Mouse (Mus musculus): Measurements from ENCODE around the gene Flnb.

Flnb gene

GRCm38 (mm10) chr14:7826151-7826937, 8.6 kb downstream of the Flnb start:
- peak; percentile 16 for DNase-seq

- DNase-seq, result no peak
These were observed 11.4 kb downstream of the Flnb start for GRCm38 (mm10) chr14:7829181-7829580.

- no peak for DNase-seq
These were observed 14.1 kb downstream of the Flnb start for GRCm38 (mm10) chr14:7831770-7832439.

GRCm38 (mm10) chr14:7832440-7832783, 14.7 kb downstream of the Flnb start:
- DNase-seq, result peak; percentile 57

GRCm38 (mm10) chr14:7833458-7833857, 15.7 kb downstream of the Flnb start:
- DNase-seq, result no peak

- DNase-seq, result no peak
These were observed 20.9 kb downstream of the Flnb start for GRCm38 (mm10) chr14:7838564-7839089.

GRCm38 (mm10) chr14:7839950-7840514, 22.3 kb downstream of the Flnb start:
- no peak for DNase-seq

- no peak for DNase-seq
These were observed 25.0 kb downstream of the Flnb start for GRCm38 (mm10) chr14:7842631-7843332.

- peak; percentile 33 for DNase-seq
These were observed 28.9 kb downstream of the Flnb start for GRCm38 (mm10) chr14:7846696-7847095.

GRCm38 (mm10) chr14:7847746-7848232, 30.0 kb downstream of the Flnb start:
- DNase-seq, result no peak

GRCm38 (mm10) chr14:7850913-7851312, 33.2 kb downstream of the Flnb start:
- DNase-seq, result no peak

GRCm38 (mm10) chr14:7851543-7852065, 33.8 kb downstream of the Flnb start:
- no peak for DNase-seq

- no peak for DNase-seq
These were observed 35.9 kb downstream of the Flnb start for GRCm38 (mm10) chr14:7853691-7854090.

- peak; percentile 40 for DNase-seq
These were observed 36.6 kb downstream of the Flnb start for GRCm38 (mm10) chr14:7854366-7854765.

GRCm38 (mm10) chr14:7855101-7855500, 37.3 kb downstream of the Flnb start:
- no peak for DNase-seq

GRCm38 (mm10) chr14:7855501-7855900, 37.7 kb downstream of the Flnb start:
- DNase-seq, result no peak

- DNase-seq, result no peak
These were observed 38.6 kb downstream of the Flnb start for GRCm38 (mm10) chr14:7856348-7856747.

GRCm38 (mm10) chr14:7857835-7858234, 40.1 kb downstream of the Flnb start:
- no peak for DNase-seq

- no peak for DNase-seq
These were observed 40.7 kb downstream of the Flnb start for GRCm38 (mm10) chr14:7858430-7858829.

- no peak for DNase-seq
These were observed 42.9 kb downstream of the Flnb start for GRCm38 (mm10) chr14:7860525-7861154.

GRCm38 (mm10) chr14:7861275-7861674, 43.5 kb downstream of the Flnb start:
- no peak for DNase-seq

GRCm38 (mm10) chr14:7862226-7862625, 44.5 kb downstream of the Flnb start:
- no peak for DNase-seq

All from right cerebral cortex, adult 18-20 months (tissue).